ENCODE assay signal across 13 mouse cellular contexts in the genomic region with DNA sequence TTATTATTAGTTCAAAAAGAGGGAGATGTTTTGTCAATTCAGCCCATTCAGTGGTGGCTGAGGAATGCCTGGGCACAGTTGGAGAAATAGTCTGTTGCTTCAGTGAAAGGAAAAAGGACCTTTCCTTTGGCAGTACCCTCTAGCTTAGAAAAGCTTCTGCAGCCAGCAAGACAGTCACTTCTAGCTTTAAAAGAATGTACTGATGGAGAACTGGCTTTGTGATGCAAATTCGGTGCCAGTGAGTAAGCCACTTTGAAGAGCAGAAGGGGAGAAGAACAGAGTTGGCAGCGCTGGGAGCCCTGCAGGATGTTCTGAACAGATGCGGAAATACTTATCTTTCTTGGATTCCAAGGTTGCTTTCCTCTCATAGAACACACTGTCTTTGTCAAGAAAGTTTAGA.
DNase-seq lines count a peak whose midpoint lies in the region; TF ChIP-seq lines count a peak whose summit lies in the region.
"Had no signal": no experiment of that assay in that cellular context is flagged by ENCODE, and none has a peak within 500 bp of the region (broad histone marks: within the 10 kb centered on the region; RNA-seq: fewer than 3 reads in every experiment).

No protein-coding gene starts in this region.

- DNase-seq in cerebellum, adult 9-11 months, result peak; percentile 2
- no peak for DNase-seq in cerebellum, postnatal 4 days (ENCODE audit: low spot score in 2 of 2)
- DNase-seq in CH12.LX (ENCODE audit: extremely low read depth), result peak; percentile 19
- DNase-seq in layer of hippocampus, adult 11-12 months (ENCODE audit: low spot score), result peak; percentile 51
- DNase-seq in left cerebral cortex, postnatal 25 days (ENCODE audit: low spot score in 2 of 2), result peak; percentile 45 to 79
- no peak for DNase-seq in thymus, postnatal 10 days (ENCODE audit: low spot score in 2 of 2)
- DNase-seq in adrenal gland, adult 8-10 months, result no peak
- no peak for DNase-seq in B cell, adult 2 months
- DNase-seq: lung, postnatal 10 days; thymus, postnatal 14 days had no signal

- no peak for TF ChIP-seq POLR2A in CH12.LX (IDR thresholded peaks at IDR 0.05; ENCODE audit: low read depth, low read length)

- no peak overlapping the region for H3K9ac ChIP-seq in CH12.LX (ENCODE audit: insufficient read depth, low read depth)
- H3K9ac ChIP-seq: heart, embryonic 15.5 days; limb, embryonic 13.5 days had no signal

- no peak overlapping the region for H3K27ac ChIP-seq in CH12.LX (ENCODE audit: insufficient read depth, low read depth)
- H3K27ac ChIP-seq: heart, embryonic 15.5 days; limb, embryonic 13.5 days had no signal

- H3K4me2 ChIP-seq in CH12.LX (ENCODE audit: insufficient read depth, low read depth, poor library complexity, severe bottlenecking), result no peak overlapping the region
- H3K4me2 ChIP-seq: heart, embryonic 15.5 days; limb, embryonic 13.5 days had no signal

- no peaks in the 10 kb centered on the region for H3K36me3 ChIP-seq in CH12.LX (replicated peaks in 1 of 2; ENCODE audit: control insufficient read depth in 1 of 2, insufficient read depth in 1 of 2, low read length in 1 of 2)
- H3K36me3 ChIP-seq: heart, embryonic 15.5 days; limb, embryonic 13.5 days had no signal

- intact Hi-C loops in left cerebral cortex, postnatal 25 days (cut with DNase I), result no loop called here

- in situ Hi-C loops in CH12.LX (cut with MboI; ENCODE audit: low pct_ligation_motif_present, low pct_unique_long_range_greater_than_20kb, low sequenced_read_pairs), result no loop called here

- no peaks in the 10 kb centered on the region for H3K9me3 ChIP-seq in CH12.LX (replicated peaks; ENCODE audit: low read length)
- H3K9me3 ChIP-seq: heart, embryonic 15.5 days; limb, embryonic 13.5 days had no signal

- no peak overlapping the region for H3K4me3 ChIP-seq in CH12.LX (replicated peaks in 1 of 3; ENCODE audit: low read depth in 2 of 3, low read length in 2 of 3, poor library complexity in 1 of 3)
- H3K4me3 ChIP-seq: heart, embryonic 15.5 days; limb, embryonic 13.5 days; myocyte had no signal

- no peaks in the 10 kb centered on the region for H3K79me2 ChIP-seq in CH12.LX (replicated peaks; ENCODE audit: control insufficient read depth, extremely low read depth, insufficient read depth, poor library complexity, severe bottlenecking)

- no peak for TF ChIP-seq CTCF in CH12.LX (conservative IDR thresholded peaks at IDR 0.05 in 1 of 2, IDR thresholded peaks at IDR 0.05 in 1 of 2; ENCODE audit: low read depth in 2 of 2, low read length in 2 of 2)

- peaks cover 9 to 62% of the 10 kb centered on the region in 2 experiments; a peak in 3 of 4 replicates for H3K4me1 ChIP-seq in CH12.LX (ENCODE audit: control insufficient read depth in 1 of 2, insufficient read depth in 2 of 2)
- H3K4me1 ChIP-seq: limb, embryonic 13.5 days had no signal

- H3K27me3 ChIP-seq in CH12.LX (replicated peaks), result no peaks in the 10 kb centered on the region
- H3K27me3 ChIP-seq: heart, embryonic 15.5 days; limb, embryonic 13.5 days had no signal

- TF ChIP-seq RAD21 in CH12.LX (IDR thresholded peaks at IDR 0.05; ENCODE audit: low read depth, low read length), result no peak

- no peak for TF ChIP-seq EP300 in CH12.LX (IDR thresholded peaks at IDR 0.05; ENCODE audit: low read length)

- dilution Hi-C loops in CH12.LX (cut with MboI; ENCODE audit: extremely low pct_ligation_motif_present, extremely low pct_unique_long_range_greater_than_20kb, low sequenced_read_pairs), result no loop called here

TF ChIP-seq in CH12.LX, 34 proteins besides CTCF, POLR2A, EP300 and RAD21:
- TF ChIP-seq BHLHE40 (IDR thresholded peaks at IDR 0.05; ENCODE audit: low read depth, low read length) (no peak), MAX (IDR thresholded peaks at IDR 0.05; ENCODE audit: low read length) (no peak), MAFK (IDR thresholded peaks at IDR 0.05; ENCODE audit: insufficient replicate concordance, low read length) (no peak), ZMIZ1 (IDR thresholded peaks at IDR 0.05; ENCODE audit: low read depth, low read length) (no peak), KAT2A (IDR thresholded peaks at IDR 0.05; ENCODE audit: insufficient replicate concordance, low read length) (no peak), E2F4 (IDR thresholded peaks at IDR 0.05; ENCODE audit: insufficient replicate concordance, low read depth, low read length) (no peak), USF2 (conservative IDR thresholded peaks at IDR 0.05; ENCODE audit: low read depth, low read length) (no peak), NRF1 (IDR thresholded peaks at IDR 0.05; ENCODE audit: low read depth, low read length) (no peak), GABPA (IDR thresholded peaks at IDR 0.05; ENCODE audit: insufficient replicate concordance, low read depth, low read length) (no peak), CHD1 (IDR thresholded peaks at IDR 0.05; ENCODE audit: low read depth, low read length) (no peak), JUN (IDR thresholded peaks at IDR 0.05; ENCODE audit: insufficient read depth, low read depth, low read length) (no peak), UBTF (IDR thresholded peaks at IDR 0.05; ENCODE audit: low read depth, low read length) (no peak), ZKSCAN1 (IDR thresholded peaks at IDR 0.05; ENCODE audit: borderline replicate concordance, low read depth, low read length) (no peak), MEF2A (IDR thresholded peaks at IDR 0.05; ENCODE audit: borderline replicate concordance, low read depth, low read length) (no peak), POLR2AphosphoS2 (IDR thresholded peaks at IDR 0.05; ENCODE audit: low read depth, low read length) (no peak), HCFC1 (IDR thresholded peaks at IDR 0.05; ENCODE audit: low read depth, low read length) (no peak), MYC (IDR thresholded peaks at IDR 0.05; ENCODE audit: low read depth, low read length) (no peak), USF1 (IDR thresholded peaks at IDR 0.05; ENCODE audit: low read depth, low read length) (no peak), ELF1 (IDR thresholded peaks at IDR 0.05; ENCODE audit: low read depth, low read length) (no peak)

Comparison
In these comparisons a context has a peak if more than half of its experiments do, and no peak if none do; other contexts are left out.
1. DNase-seq: peak in cerebellum, adult 9-11 months (single experiment), CH12.LX (single experiment), layer of hippocampus, adult 11-12 months (single experiment) and left cerebral cortex, postnatal 25 days (2 of 2); none in cerebellum, postnatal 4 days (0 of 2), thymus, postnatal 10 days (0 of 2), adrenal gland, adult 8-10 months (single experiment) and B cell, adult 2 months (0 of 2).